ENCODE assay signal across 7 mouse cellular contexts in the genomic region with DNA sequence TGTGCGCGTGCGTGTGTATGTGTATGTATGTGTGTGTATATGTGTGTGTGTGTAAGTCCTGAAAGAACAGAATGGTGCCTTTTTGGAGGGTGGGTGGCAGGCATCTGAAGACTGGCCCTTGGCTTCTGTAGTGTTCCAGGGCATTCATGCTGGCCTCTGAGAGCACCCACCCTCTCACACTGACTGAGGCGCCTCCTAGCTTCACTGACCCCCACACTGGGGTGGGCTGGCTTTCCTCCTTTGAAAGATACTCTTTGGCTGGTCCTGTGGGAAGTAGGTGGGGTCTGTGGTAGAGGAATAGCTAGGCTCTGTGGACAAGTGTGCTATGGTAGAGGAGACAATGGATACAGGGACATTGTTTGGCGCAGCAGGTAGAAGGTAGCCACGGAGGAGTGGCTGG.
DNase-seq lines count a peak whose midpoint lies in the region; ATAC-seq and TF ChIP-seq lines count a peak whose summit lies in the region.

No protein-coding gene starts in this region.

- no peaks in the 10 kb centered on the region for H3K27me3 ChIP-seq in kidney, embryonic 16.5 days (ENCODE audit: insufficient read depth, low read length)
- no peaks in the 10 kb centered on the region for H3K27me3 ChIP-seq in forebrain, embryonic 14.5 days (replicated peaks; ENCODE audit: control insufficient read depth, insufficient read depth, low read length)
- H3K27me3 ChIP-seq in hindbrain, postnatal 0 days (ENCODE audit: insufficient read depth, low read length) = no peaks in the 10 kb centered on the region
- no peaks in the 10 kb centered on the region for H3K27me3 ChIP-seq in neural tube, embryonic 12.5 days (replicated peaks)

- WGBS in kidney, embryonic 16.5 days = 71% methylated on average over 6 of the region's 6 CpGs
- 62% methylated on average over 6 of the region's 6 CpGs for WGBS in forebrain, embryonic 14.5 days
- 72% methylated on average over 6 of the region's 6 CpGs for WGBS in hindbrain, postnatal 0 days
- WGBS in neural tube, embryonic 12.5 days = 67% methylated on average over 6 of the region's 6 CpGs

- no peak for TF ChIP-seq CTCF in hindbrain, postnatal 0 days (IDR thresholded peaks at IDR 0.05; ENCODE audit: low read depth)

- H3K4me2 ChIP-seq in kidney, embryonic 16.5 days (replicated peaks; ENCODE audit: low read depth, low read length) = no peak overlapping the region
- H3K4me2 ChIP-seq in forebrain, embryonic 14.5 days (ENCODE audit: low read length) = no peak overlapping the region
- H3K4me2 ChIP-seq in hindbrain, postnatal 0 days (ENCODE audit: low read depth, low read length) = no peak overlapping the region
- no peak overlapping the region for H3K4me2 ChIP-seq in neural tube, embryonic 12.5 days (replicated peaks)

- H3K4me3 ChIP-seq in kidney, embryonic 16.5 days (ENCODE audit: low read length) = no peak overlapping the region
- H3K4me3 ChIP-seq in forebrain, embryonic 14.5 days (ENCODE audit: low read depth, low read length) = no peak overlapping the region
- H3K4me3 ChIP-seq in hindbrain, postnatal 0 days (ENCODE audit: low read length) = no peak overlapping the region
- H3K4me3 ChIP-seq in neural tube, embryonic 12.5 days = no peak overlapping the region

- no peaks in the 10 kb centered on the region for H3K9me3 ChIP-seq in kidney, embryonic 16.5 days (ENCODE audit: low read length)
- H3K9me3 ChIP-seq in forebrain, embryonic 14.5 days (replicated peaks; ENCODE audit: control insufficient read depth, low read length) = no peaks in the 10 kb centered on the region
- 0 out of 2 replicates have a peak, but pooled peaks cover 3% of the 10 kb centered on the region for H3K9me3 ChIP-seq in hindbrain, postnatal 0 days (ENCODE audit: low read length)
- no peaks in the 10 kb centered on the region for H3K9me3 ChIP-seq in neural tube, embryonic 12.5 days

- DNase-seq in kidney, postnatal 36 days = no peak
- DNase-seq in forebrain, embryonic 14.5 days (ENCODE audit: low spot score) = no peak
- no peak for DNase-seq in hindbrain, postnatal 0 days (ENCODE audit: low spot score)
- DNase-seq in cerebellum, postnatal 36 days = no peak

- ATAC-seq in kidney, embryonic 16.5 days (ENCODE audit: low FRiP score, low TSS enrichment) = no peak
- ATAC-seq in forebrain, embryonic 14.5 days = no peak
- no peak for ATAC-seq in hindbrain, postnatal 0 days
- ATAC-seq in neural tube, embryonic 12.5 days (ENCODE audit: low FRiP score, low read depth) = no peak
- ATAC-seq in megakaryocyte, adult 5-6 weeks (ENCODE audit: poor library complexity, severe bottlenecking) = no peak

- H3K9ac ChIP-seq in kidney, embryonic 16.5 days (replicated peaks; ENCODE audit: low read length) = no peak overlapping the region; the same call in 1 of the 2 replicates
- peak overlapping the region; percentile 32; the same call in 1 of the 2 replicates for H3K9ac ChIP-seq in forebrain, embryonic 14.5 days (ENCODE audit: low read length)
- H3K9ac ChIP-seq in hindbrain, postnatal 0 days (replicated peaks; ENCODE audit: low read length) = no peak overlapping the region
- peak overlapping the region; percentile 40; the same call in 1 of the 2 replicates for H3K9ac ChIP-seq in neural tube, embryonic 12.5 days

- H3K27ac ChIP-seq in kidney, embryonic 16.5 days (ENCODE audit: low read length) = peak overlapping the region; percentile 93
- H3K27ac ChIP-seq in forebrain, embryonic 14.5 days (ENCODE audit: low read depth, low read length) = peak overlapping the region; percentile 90
- H3K27ac ChIP-seq in hindbrain, postnatal 0 days = 0 out of 2 replicates have a peak overlapping the region, but pooled peaks have one; percentile 74
- H3K27ac ChIP-seq in neural tube, embryonic 12.5 days = no peak overlapping the region

- H3K36me3 ChIP-seq in kidney, embryonic 16.5 days (ENCODE audit: insufficient read depth, low read length) = no peaks in the 10 kb centered on the region
- H3K36me3 ChIP-seq in forebrain, embryonic 14.5 days (ENCODE audit: control insufficient read depth, insufficient read depth, low read length) = no peaks in the 10 kb centered on the region
- H3K36me3 ChIP-seq in hindbrain, postnatal 0 days (ENCODE audit: insufficient read depth, low read length) = no peaks in the 10 kb centered on the region
- H3K36me3 ChIP-seq in neural tube, embryonic 12.5 days = no peaks in the 10 kb centered on the region

- peaks cover 50% of the 10 kb centered on the region for H3K4me1 ChIP-seq in kidney, embryonic 16.5 days (ENCODE audit: insufficient read depth, low read length)
- H3K4me1 ChIP-seq in forebrain, embryonic 14.5 days (ENCODE audit: control insufficient read depth, insufficient read depth, low read length) = peaks cover 34% of the 10 kb centered on the region
- peaks cover 20% of the 10 kb centered on the region for H3K4me1 ChIP-seq in hindbrain, postnatal 0 days (ENCODE audit: insufficient read depth, low read length)
- peaks cover 42% of the 10 kb centered on the region for H3K4me1 ChIP-seq in neural tube, embryonic 12.5 days

Comparison
In these comparisons a context has a peak if more than half of its experiments do, and no peak if none do; other contexts are left out.
1. H3K9ac ChIP-seq: peak in forebrain, embryonic 14.5 days (single experiment) and neural tube, embryonic 12.5 days (single experiment); none in kidney, embryonic 16.5 days (single experiment) and hindbrain, postnatal 0 days (single experiment).